Mouse (Mus musculus) c-Kit-negative CD71-positive TER-119-positive erythroid progenitor cells, embryonic 14.5 days (primary cell): Measurements from ENCODE around the gene 9930111J21Rik2.
"Not testable (repeated sequence)": the region's sequence is repeated elsewhere in the genome, so short reads cannot be mapped to it uniquely, and the experiment has no call there.

Experiments
- DNase-seq: peaks from one replicate; pipeline ENCODE4 v3.0.0-alpha.2; 2013; ENCODE audit warnings: low read depth, low spot score

The 9930111J21Rik2 gene

DNA sequence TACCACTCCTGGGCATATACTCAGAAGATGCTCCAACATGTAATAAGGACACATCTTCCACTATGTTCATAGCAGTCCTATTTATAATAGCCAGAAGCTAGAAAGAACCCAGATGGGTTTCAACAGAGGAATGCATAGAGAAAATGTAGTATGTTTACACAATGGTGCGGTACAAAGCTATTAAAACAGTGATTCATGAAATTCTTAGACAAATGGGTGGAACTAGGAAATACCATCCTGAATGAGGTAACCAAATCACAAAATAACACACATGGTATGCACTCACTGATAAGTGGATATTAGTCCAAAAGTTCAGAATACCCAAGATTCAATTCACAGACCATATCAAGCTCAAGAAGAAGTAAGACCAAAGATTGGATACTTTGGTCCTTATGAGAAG is 76.4 kb downstream of the 9930111J21Rik2 start:
- not testable (repeated sequence) for DNase-seq
